8 mouse cellular contexts compared by ENCODE assay signal in the genomic region with DNA sequence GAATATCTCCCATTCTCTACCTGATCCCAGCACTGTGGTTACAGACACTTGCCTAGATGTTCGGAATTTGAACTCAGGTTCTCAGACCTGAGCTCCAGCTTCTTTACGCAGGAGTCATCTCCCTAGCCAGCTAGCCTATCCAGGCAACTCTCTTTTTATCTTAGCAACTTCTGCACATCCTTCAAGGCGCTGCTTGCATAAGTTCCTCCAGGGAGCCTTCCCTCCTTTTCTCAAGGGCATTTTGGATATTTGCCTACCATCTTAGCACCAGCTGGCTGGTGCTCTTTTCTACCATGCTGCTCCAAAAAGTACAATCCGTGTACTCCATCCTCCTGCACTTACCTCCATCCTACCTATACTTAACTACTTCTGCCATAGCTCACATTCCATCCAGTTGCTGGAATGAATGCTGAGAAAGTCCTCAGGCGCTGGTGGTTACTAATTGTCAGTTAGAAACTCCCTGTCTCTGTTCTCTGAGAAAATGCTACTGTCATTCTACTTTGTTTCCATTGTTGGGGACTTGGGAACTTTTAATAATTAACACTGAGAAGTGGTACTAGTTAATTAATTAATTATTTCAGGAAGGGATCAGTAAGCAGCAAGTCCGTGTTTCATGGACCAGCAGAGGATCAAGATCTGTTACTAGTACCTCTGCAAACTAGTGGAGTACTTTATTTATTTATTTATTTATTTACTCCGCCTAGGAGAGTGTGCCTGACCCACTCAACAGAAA. TPM values are rescaled to one million over a fixed set of nuclear protein-coding genes. Genes with fewer than 3 reads are reported as not detected.
DNase-seq lines count a peak whose midpoint lies in the region; ATAC-seq and TF ChIP-seq lines count a peak whose summit lies in the region.

No protein-coding gene starts in this region.

- TF ChIP-seq EP300 in liver, postnatal 0 days (IDR thresholded peaks at IDR 0.05; ENCODE audit: low read depth), result no peak

- no peak for DNase-seq in heart, postnatal 10 days
- no peak for DNase-seq in liver, postnatal 0 days
- DNase-seq in frontal cortex, postnatal 10 days (ENCODE audit: low spot score in 2 of 2), result no peak
- DNase-seq in spleen, postnatal 14 days (ENCODE audit: low spot score in 2 of 2), result no peak
- no peak for DNase-seq in layer of hippocampus, adult 9-10 months (ENCODE audit: low spot score)

- H3K27me3 ChIP-seq in heart, embryonic 12.5 days (replicated peaks), result no peaks in the 10 kb centered on the region
- no peaks in the 10 kb centered on the region for H3K27me3 ChIP-seq in hindbrain, embryonic 16.5 days (replicated peaks; ENCODE audit: control insufficient read depth, insufficient read depth, low read length)
- H3K27me3 ChIP-seq in liver, postnatal 0 days (ENCODE audit: insufficient read depth, low read length), result no peaks in the 10 kb centered on the region

- peaks cover 39% of the 10 kb centered on the region for H3K4me1 ChIP-seq in heart, embryonic 12.5 days (replicated peaks)
- H3K4me1 ChIP-seq in brown adipose tissue, adult 24 weeks (ENCODE audit: control insufficient read depth, insufficient read depth, insufficient read length, low read length), result peaks cover 18% of the 10 kb centered on the region
- H3K4me1 ChIP-seq in hindbrain, embryonic 16.5 days (ENCODE audit: control insufficient read depth, insufficient read depth, low read depth, low read length), result peaks cover 25% of the 10 kb centered on the region
- peaks cover 40% of the 10 kb centered on the region for H3K4me1 ChIP-seq in liver, postnatal 0 days (ENCODE audit: insufficient read depth)

- peak overlapping the region; percentile 98 for H3K4me3 ChIP-seq in heart, embryonic 12.5 days
- H3K4me3 ChIP-seq in brown adipose tissue, adult 24 weeks (ENCODE audit: insufficient read depth, low read depth, low read length), result peak overlapping the region; percentile 98
- peak overlapping the region; percentile 94 for H3K4me3 ChIP-seq in hindbrain, embryonic 16.5 days (ENCODE audit: low read length)
- peak overlapping the region; percentile 93 for H3K4me3 ChIP-seq in liver, postnatal 0 days (ENCODE audit: low read depth, low read length)

- no peak for TF ChIP-seq CTCF in liver, postnatal 0 days (IDR thresholded peaks at IDR 0.05; ENCODE audit: low read depth)

- no peaks in the 10 kb centered on the region for H3K9me3 ChIP-seq in heart, embryonic 12.5 days (replicated peaks)
- no peaks in the 10 kb centered on the region for H3K9me3 ChIP-seq in hindbrain, embryonic 16.5 days (ENCODE audit: control insufficient read depth, low read length)
- no peaks in the 10 kb centered on the region for H3K9me3 ChIP-seq in liver, postnatal 0 days (ENCODE audit: low read length)

- intact Hi-C loops in heart, postnatal 10 days (cut with DNase I), result loop anchor here (5.0 kb wide), 2 partner anchors 72 to 102 kb away; no protein-coding TSS in a partner anchor

- ATAC-seq in heart, embryonic 12.5 days (ENCODE audit: insufficient number of reproducible peaks, low FRiP score), result no peak
- ATAC-seq in hindbrain, embryonic 16.5 days, result no peak
- no peak for ATAC-seq in liver, postnatal 0 days

- peak overlapping the region; percentile 100 for H3K27ac ChIP-seq in heart, embryonic 12.5 days (ENCODE audit: poor library complexity, severe bottlenecking)
- H3K27ac ChIP-seq in brown adipose tissue, adult 24 weeks (replicated peaks; ENCODE audit: low read depth, low read length), result peak overlapping the region; percentile 93
- no peak overlapping the region for H3K27ac ChIP-seq in hindbrain, embryonic 16.5 days (ENCODE audit: low read depth, low read length)
- H3K27ac ChIP-seq in liver, postnatal 0 days (ENCODE audit: low read depth), result peak overlapping the region; percentile 99

- H3K9ac ChIP-seq in heart, embryonic 12.5 days, result peak overlapping the region; percentile 98
- H3K9ac ChIP-seq in hindbrain, embryonic 16.5 days (ENCODE audit: low read depth, low read length), result no peak overlapping the region; the same call in 1 of the 2 replicates
- peak overlapping the region; percentile 97 for H3K9ac ChIP-seq in liver, postnatal 0 days (replicated peaks)

- H3K4me2 ChIP-seq in heart, embryonic 12.5 days, result peak overlapping the region; percentile 89
- H3K4me2 ChIP-seq in hindbrain, embryonic 16.5 days (ENCODE audit: low read length), result peak overlapping the region; percentile 80
- H3K4me2 ChIP-seq in liver, postnatal 0 days (ENCODE audit: low read depth, low read length), result peak overlapping the region; percentile 91

- no peaks in the 10 kb centered on the region for H3K36me3 ChIP-seq in heart, embryonic 12.5 days
- H3K36me3 ChIP-seq in hindbrain, embryonic 16.5 days (ENCODE audit: control insufficient read depth, insufficient read depth, low read length), result no peaks in the 10 kb centered on the region
- no peaks in the 10 kb centered on the region; the same call in 1 of the 2 replicates for H3K36me3 ChIP-seq in liver, postnatal 0 days (replicated peaks; ENCODE audit: insufficient read depth, low read length)

- WGBS in heart, embryonic 12.5 days, result 41% methylated on average over 7 of the region's 7 CpGs
- WGBS in hindbrain, embryonic 16.5 days, result 47% methylated on average over 7 of the region's 7 CpGs
- WGBS in liver, postnatal 0 days (ENCODE audit: insufficient replicate concordance), result 31% methylated on average over 7 of the region's 7 CpGs

RNA-seq across cellular contexts. Expression of gene Mbnl1, which starts 27.3 kb away (rescaled TPM):
- 77.4 and 78.4 TPM in 2 replicates for polyA plus RNA-seq in heart, embryonic 12.5 days (2016; fragmentation: Nextera tagmentation; extraction: Ambion mirVana)
- total RNA-seq in heart, postnatal 10 days (2021), result 100 to 1,000 TPM; 185 to 187 TPM
- 127 and 136 TPM in 2 replicates for polyA plus RNA-seq in brown adipose tissue, adult 24 weeks (2012; ENCODE audit: insufficient read depth, insufficient read length, missing spikeins)
- polyA plus RNA-seq in hindbrain, embryonic 16.5 days (2015; fragmentation: Nextera tagmentation; extraction: Ambion mirVana), result 45.0 and 54.3 TPM in 2 replicates
- 61.3 and 73.3 TPM in 2 replicates for polyA plus RNA-seq in liver, postnatal 0 days (2015; fragmentation: Nextera tagmentation; extraction: Ambion mirVana)
